Mouse (Mus musculus) stomach, embryonic 14.5 days (tissue): ENCODE data around the gene Mindy4. TPM values are rescaled to one million over a fixed set of nuclear protein-coding genes. Genes with fewer than 3 reads are reported as not detected.

Experiments
- ATAC-seq: fragments of 200-750 bp; cut with Nextera tagmentation; 2 replicates; pipeline ENCODE4 v1.8.0; 2017; ENCODE audit warnings: low read depth, moderate TSS enrichment; ENCODE audit not compliant: insufficient number of reproducible peaks, insufficient read depth, low FRiP score
- H3K27ac ChIP-seq: fragments of 300-500 bp; sonication (generic); 2 replicates; pipeline ENCODE4 v1.5.1; 2014; ENCODE audit warnings: mild to moderate bottlenecking, low read length, moderate library complexity, mixed read lengths
- H3K27me3 ChIP-seq: fragments of 300-500 bp; sonication (generic); 2 replicates; pipeline ENCODE4 v1.6.1; 2014; ENCODE audit warnings: low read length, control low read depth, mixed read lengths; ENCODE audit not compliant: control insufficient read depth, insufficient read depth
- H3K36me3 ChIP-seq: fragments of 300-500 bp; sonication (generic); 2 replicates; pipeline ENCODE4 v1.6.1; 2014; ENCODE audit warnings: mild to moderate bottlenecking, control low read depth, low read length, moderate library complexity, mixed read lengths; ENCODE audit not compliant: control insufficient read depth, insufficient read depth
- H3K4me1 ChIP-seq: fragments of 300-500 bp; sonication (generic); 2 replicates; pipeline ENCODE4 v1.6.1; 2014; ENCODE audit warnings: low read length, control low read depth, mixed read lengths; ENCODE audit not compliant: control insufficient read depth, insufficient read depth
- H3K4me2 ChIP-seq: fragments of 300-500 bp; sonication (generic); replicated peaks from 2 replicates; pipeline ENCODE4 v1.6.1; 2014; ENCODE audit warnings: low read depth, low read length, control low read depth
- H3K4me3 ChIP-seq: fragments of 300-500 bp; sonication (generic); 2 replicates; pipeline ENCODE4 v1.5.1; 2014; ENCODE audit warnings: low read depth, low read length, control low read depth
- H3K9ac ChIP-seq: fragments of 300-500 bp; sonication (generic); replicated peaks from 2 replicates; pipeline ENCODE4 v1.6.1; 2014; ENCODE audit warnings: low read depth, mild to moderate bottlenecking, control low read depth, low read length, moderate library complexity, mixed read lengths
- H3K9me3 ChIP-seq: fragments of 300-500 bp; sonication (generic); 2 replicates; pipeline ENCODE4 v1.6.1; 2016; ENCODE audit warnings: low read depth, low read length, control low read depth; ENCODE audit not compliant: control insufficient read depth
- WGBS: fragments of 180-500 bp; shearing (Covaris S2); extraction: QIAGEN DNeasy Blood & Tissue Kit; methylation state at CpG from one replicate; pipeline ENCODE4 v1.1.7; 2014; 5-methylcytosine and 5-hydroxymethylcytosine counted together
- polyA plus RNA-seq: library from polyadenylated mRNA; unstranded; fragments of >200 nt; fragmentation: Nextera tagmentation; extraction: Ambion mirVana; gene quantifications from 2 replicates; pipeline ENCODE4 v1.2.1, GENCODE M21; 2014

The Mindy4 gene
- polyA plus RNA-seq, 1 experiment from 2014 or later, result 18.0 TPM

GRCm38 (mm10) chr6:55282348-55282747 is 79.2 kb downstream of the Mindy4 start:
- ATAC-seq, result no peak
- WGBS, result 97% methylated on average over 8 of the region's 8 CpGs
- Histone ChIP-seq H3K4me3 (no peak overlapping the region), H3K9me3 (no peaks in the 10 kb centered on the region), H3K4me1 (no peaks in the 10 kb centered on the region), H3K27ac (no peak overlapping the region), H3K4me2 (no peak overlapping the region), H3K9ac (no peak overlapping the region), H3K27me3 (no peaks in the 10 kb centered on the region), H3K36me3 (no peaks in the 10 kb centered on the region)

GRCm38 (mm10) chr6:55285218-55285617 is 82.0 kb downstream of the Mindy4 start:
- ATAC-seq, result no peak
- H3K27me3 ChIP-seq, result no peaks in the 10 kb centered on the region
- H3K4me3 ChIP-seq, result no peak overlapping the region
- H3K36me3 ChIP-seq, result no peaks in the 10 kb centered on the region
- no peak overlapping the region for H3K9ac ChIP-seq
- no peaks in the 10 kb centered on the region for H3K9me3 ChIP-seq
- no peak overlapping the region for H3K27ac ChIP-seq
- H3K4me1 ChIP-seq, result no peaks in the 10 kb centered on the region
- no peak overlapping the region for H3K4me2 ChIP-seq
- 60% methylated on average over 5 of the region's 5 CpGs for WGBS

GRCm38 (mm10) chr6:55288007-55288602 is 84.9 kb downstream of the Mindy4 start:
- no peaks in the 10 kb centered on the region for H3K4me1 ChIP-seq
- ATAC-seq, result no peak
- H3K27me3 ChIP-seq, result no peaks in the 10 kb centered on the region
- no peak overlapping the region for H3K4me2 ChIP-seq
- no peak overlapping the region for H3K27ac ChIP-seq
- H3K9ac ChIP-seq, result no peak overlapping the region
- peaks cover 3% of the 10 kb centered on the region; the same call in 1 of the 2 replicates for H3K36me3 ChIP-seq
- WGBS, result 86% methylated on average over 5 of the region's 5 CpGs
- no peaks in the 10 kb centered on the region for H3K9me3 ChIP-seq
- H3K4me3 ChIP-seq, result no peak overlapping the region

- Histone ChIP-seq H3K9me3 (no peaks in the 10 kb centered on the region), H3K4me3 (no peak overlapping the region), H3K36me3 (peaks cover 3% of the 10 kb centered on the region; the same call in 1 of the 2 replicates), H3K9ac (no peak overlapping the region), H3K27me3 (no peaks in the 10 kb centered on the region), H3K4me2 (no peak overlapping the region), H3K4me1 (no peaks in the 10 kb centered on the region), H3K27ac (no peak overlapping the region)
- WGBS, result 53% methylated on average over 19 of the region's 19 CpGs
- no peak for ATAC-seq
Measured at GRCm38 (mm10) chr6:55294549-55295131, 91.5 kb downstream of the Mindy4 start.

- Histone ChIP-seq H3K27ac (no peak overlapping the region), H3K27me3 (no peaks in the 10 kb centered on the region), H3K4me3 (no peak overlapping the region), H3K4me1 (no peaks in the 10 kb centered on the region), H3K4me2 (no peak overlapping the region), H3K9me3 (no peaks in the 10 kb centered on the region), H3K9ac (no peak overlapping the region), H3K36me3 (peaks cover 3% of the 10 kb centered on the region; the same call in 1 of the 2 replicates)
- ATAC-seq, result no peak
- WGBS, result 95% methylated on average over 1 of the region's 1 CpGs
Measured at GRCm38 (mm10) chr6:55295325-55295724, 92.1 kb downstream of the Mindy4 start.

- Histone ChIP-seq H3K4me1 (no peaks in the 10 kb centered on the region), H3K9ac (no peak overlapping the region), H3K27ac (no peak overlapping the region), H3K4me2 (no peak overlapping the region), H3K27me3 (no peaks in the 10 kb centered on the region), H3K9me3 (no peaks in the 10 kb centered on the region), H3K36me3 (no peaks in the 10 kb centered on the region), H3K4me3 (no peak overlapping the region)
- 74% methylated on average over 8 of the region's 8 CpGs for WGBS
- ATAC-seq, result no peak
Measured at GRCm38 (mm10) chr6:55299482-55299881, 96.3 kb downstream of the Mindy4 start.

GRCm38 (mm10) chr6:55299917-55300316 is 96.7 kb downstream of the Mindy4 start:
- H3K27ac ChIP-seq, result no peak overlapping the region
- H3K4me1 ChIP-seq, result no peaks in the 10 kb centered on the region
- no peak for ATAC-seq
- 81% methylated on average over 2 of the region's 2 CpGs for WGBS
- H3K4me3 ChIP-seq, result no peak overlapping the region
- no peaks in the 10 kb centered on the region for H3K27me3 ChIP-seq
- no peaks in the 10 kb centered on the region for H3K9me3 ChIP-seq
- H3K9ac ChIP-seq, result no peak overlapping the region
- no peaks in the 10 kb centered on the region for H3K36me3 ChIP-seq
- no peak overlapping the region for H3K4me2 ChIP-seq

- Histone ChIP-seq H3K27ac (no peak overlapping the region), H3K4me3 (no peak overlapping the region), H3K4me2 (no peak overlapping the region), H3K36me3 (no peaks in the 10 kb centered on the region), H3K9ac (no peak overlapping the region), H3K4me1 (no peaks in the 10 kb centered on the region), H3K9me3 (no peaks in the 10 kb centered on the region), H3K27me3 (no peaks in the 10 kb centered on the region)
- ATAC-seq, result no peak
- 86% methylated on average over 11 of the region's 11 CpGs for WGBS
Measured at GRCm38 (mm10) chr6:55300704-55301103, 97.5 kb downstream of the Mindy4 start.

- Histone ChIP-seq H3K4me3 (no peak overlapping the region), H3K4me1 (no peaks in the 10 kb centered on the region), H3K27me3 (no peaks in the 10 kb centered on the region), H3K4me2 (no peak overlapping the region), H3K27ac (no peak overlapping the region), H3K9ac (no peak overlapping the region), H3K36me3 (no peaks in the 10 kb centered on the region; the same call in 1 of the 2 replicates), H3K9me3 (no peaks in the 10 kb centered on the region)
- 65% methylated on average over 2 of the region's 2 CpGs for WGBS
- no peak for ATAC-seq
Measured at GRCm38 (mm10) chr6:55310179-55310578, 107.0 kb downstream of the Mindy4 start.
